Mouse (Mus musculus) liver, embryonic 14.5 days (tissue): ENCODE data around the gene Atxn7l1.

Experiments used
- CTCF ChIP-seq: IDR thresholded peaks from 2 replicates; pipeline ENCODE4 v1.5.1; 2016; ENCODE audit warnings: antibody characterized with exemption, low read depth, control low read depth
- EP300 ChIP-seq: IDR thresholded peaks from 2 replicates; pipeline ENCODE4 v1.6.1; 2016; ENCODE audit warnings: antibody characterized with exemption, low read depth

DNA sequence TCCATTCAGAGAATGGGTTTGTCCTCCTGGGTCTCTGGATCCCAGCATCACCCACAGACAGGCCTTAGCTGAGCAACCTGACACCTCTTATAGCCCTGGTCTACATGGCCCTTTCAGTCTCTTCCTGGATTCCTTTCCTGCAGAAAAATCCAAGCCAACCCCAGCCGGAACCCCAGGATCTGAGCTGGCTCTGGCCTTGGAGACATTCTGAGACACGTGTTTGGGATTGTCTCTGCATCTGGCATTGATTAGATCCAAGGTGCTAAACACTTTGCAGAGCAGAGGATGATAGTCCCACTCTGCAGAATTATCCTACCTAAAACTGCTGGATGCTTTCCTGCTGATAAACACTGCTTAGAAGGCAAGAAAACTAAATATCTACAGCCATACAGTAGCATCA, 141.3 kb downstream of the Atxn7l1 start:
- TF ChIP-seq CTCF (no peak), EP300 (no peak)
